Mouse (Mus musculus) natural killer cell, adult 2 months (primary cell): Measurements from ENCODE around the gene Clec18a.
"Not testable (repeated sequence)": the region's sequence is repeated elsewhere in the genome, so short reads cannot be mapped to it uniquely, and the experiment has no call there.

Experiments used
- DNase-seq, 2 experiments: peaks; one replicate each; pipeline ENCODE4 v3.0.0; 2022; ENCODE audit warnings: low spot score in 2 of 2

Clec18a gene

DNA sequence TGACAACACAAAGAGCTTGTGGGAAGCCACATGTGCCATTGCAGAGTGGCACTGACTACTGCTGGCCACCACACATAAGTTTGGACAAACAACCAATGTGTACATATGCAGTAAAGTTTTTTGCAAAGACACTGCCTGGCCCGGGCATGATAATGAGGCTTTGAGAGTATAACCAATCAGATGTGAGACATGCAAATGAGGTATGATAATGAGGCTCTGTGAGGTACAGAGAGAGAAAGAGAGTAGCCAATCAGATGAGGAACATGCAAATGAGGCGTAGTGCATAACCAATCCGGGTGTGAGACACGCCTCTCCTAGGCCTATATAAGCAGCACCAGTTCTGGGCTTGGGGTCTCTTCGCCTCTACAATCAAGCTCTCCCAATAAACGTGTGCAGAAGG is at the start of gene Clec18a:
Clec18a (minus strand) TSS at position 101 of the 400 bp plus-strand sequence.
- DNase-seq = not testable (repeated sequence)

DNA sequence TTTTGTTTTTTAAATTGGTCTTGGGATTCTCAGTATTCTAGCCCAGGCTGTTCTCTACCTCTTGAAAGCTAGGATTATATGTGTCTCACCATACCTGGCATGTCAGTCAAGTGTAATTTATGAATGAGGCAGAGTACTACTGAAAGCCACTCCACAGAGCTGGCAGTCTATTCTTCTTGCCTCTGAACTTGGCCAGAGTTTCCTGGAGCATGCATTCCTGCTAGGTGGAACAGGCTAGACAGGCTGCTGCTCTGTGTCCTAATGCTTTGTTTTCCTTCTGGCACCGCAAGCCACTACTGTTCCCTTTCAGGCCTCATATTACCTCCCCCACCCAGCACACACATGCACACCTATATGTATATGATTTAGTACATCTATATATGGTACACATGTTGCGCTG is 38.5 kb upstream of the Clec18a start:
- DNase-seq = no peak

DNA sequence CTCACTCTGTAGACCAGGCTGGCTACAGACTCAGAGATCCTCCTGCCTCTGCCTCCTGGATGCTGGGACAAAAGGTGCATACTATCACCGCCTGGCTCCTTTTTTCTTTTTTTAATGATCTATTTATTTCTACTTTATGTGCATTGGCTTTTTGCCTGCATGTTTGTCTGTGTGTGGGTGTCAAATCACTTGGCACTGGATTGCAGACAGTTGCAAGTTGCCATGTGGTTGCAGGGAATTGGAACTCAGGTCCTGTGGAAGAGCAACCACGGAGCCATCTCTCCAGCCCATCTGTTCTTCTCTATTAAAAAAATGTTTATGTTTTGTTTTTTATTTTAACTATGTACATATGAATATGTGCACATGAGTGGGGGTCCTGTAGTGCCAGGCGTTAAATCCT is 27.3 kb upstream of the Clec18a start:
- no peak for DNase-seq

DNA sequence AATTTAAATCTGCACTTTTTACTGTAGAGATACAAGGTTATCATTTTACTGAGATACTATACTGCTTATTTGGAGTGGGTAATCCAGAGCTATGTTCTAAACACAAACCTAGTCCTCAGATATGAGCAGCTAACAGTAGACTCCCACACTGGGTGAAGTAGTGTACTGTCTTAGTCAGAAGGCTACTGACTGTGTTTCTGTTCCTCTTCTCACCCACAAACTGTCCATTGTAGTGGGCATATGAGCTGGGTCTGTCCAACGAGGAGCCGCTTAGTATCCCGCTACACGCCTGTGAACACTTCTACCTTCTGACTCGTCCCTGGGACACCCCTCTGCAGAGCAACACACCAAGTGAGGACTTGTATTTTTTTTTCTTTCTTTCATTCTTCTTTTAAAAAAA is 22.7 kb upstream of the Clec18a start:
- DNase-seq = no peak

DNA sequence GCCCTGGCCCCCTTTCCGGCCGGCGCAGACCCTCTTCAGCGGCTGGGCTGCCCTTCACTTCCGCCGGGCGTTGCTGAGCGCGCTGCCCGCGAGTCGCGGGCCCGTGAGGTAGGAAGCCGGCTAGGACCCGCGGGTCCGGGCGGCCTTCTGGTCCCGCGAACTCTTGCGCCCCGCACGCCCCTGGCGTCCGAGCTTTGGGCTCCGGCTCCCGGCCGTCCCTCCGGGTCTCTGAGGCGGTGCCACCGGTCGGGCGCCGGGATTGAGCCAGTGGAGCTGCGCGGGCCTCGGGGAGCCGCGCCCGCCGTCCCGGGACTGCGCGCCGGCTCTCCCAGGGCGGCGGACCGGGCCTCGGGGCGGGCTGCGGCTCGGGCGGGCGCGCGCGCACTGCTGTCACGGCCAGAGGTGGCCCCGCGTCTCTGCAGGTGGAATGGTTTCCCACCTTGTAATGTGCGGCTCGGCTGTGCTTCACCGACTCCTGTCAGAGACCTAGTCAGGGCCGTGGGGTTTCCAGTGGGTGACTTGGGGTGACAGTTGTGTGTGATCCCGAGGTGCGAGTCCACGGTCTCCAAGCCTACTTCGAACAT is 2.6 kb upstream of the Clec18a start:
- peak in 1 of 2 experiments; percentile 39 for DNase-seq

DNA sequence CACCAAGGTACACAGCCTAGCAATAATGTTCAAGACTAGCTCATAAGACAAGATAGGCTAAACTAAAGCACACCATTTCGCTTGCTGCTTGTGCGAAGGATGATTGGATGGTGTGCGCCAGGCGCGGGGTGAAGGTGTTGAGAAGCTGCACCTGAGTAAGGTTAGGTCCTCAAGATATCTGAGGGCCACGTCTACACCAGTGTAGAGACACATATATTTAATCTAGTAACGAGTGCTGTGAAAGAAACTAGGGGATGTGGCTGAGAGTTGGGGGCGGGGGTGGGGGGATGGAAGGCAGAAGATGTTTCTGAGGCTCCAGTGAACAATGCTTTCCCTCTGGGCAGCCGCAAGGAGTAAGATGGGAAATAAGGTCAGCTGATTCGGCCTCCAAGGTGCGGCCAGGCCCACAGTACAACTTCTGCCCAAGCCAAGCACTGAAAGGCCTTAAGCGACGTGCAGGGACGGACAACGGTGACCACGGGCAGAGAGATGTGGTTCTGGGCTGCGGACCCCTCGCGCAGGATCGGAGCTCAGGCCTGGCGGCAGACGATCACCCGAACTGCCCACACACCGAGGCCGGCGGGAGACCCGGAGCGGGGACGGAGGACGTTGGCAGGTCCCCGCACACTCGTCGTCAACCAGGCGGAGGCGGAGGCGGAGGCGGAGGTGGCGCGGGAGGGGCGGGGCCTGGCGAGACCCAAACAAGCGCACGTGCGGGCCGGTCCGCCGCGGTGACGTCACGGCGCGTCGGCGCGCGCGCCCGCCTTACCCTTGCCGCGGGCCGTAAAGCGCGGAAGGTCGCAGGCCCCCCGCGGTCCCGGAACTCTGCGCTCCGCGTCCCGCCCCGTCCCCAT is 1.9 kb upstream of the Clec18a start, which contains the start of gene Pdpr:
Pdpr (plus strand) TSS at position 766 of the 854 bp plus-strand sequence.
- DNase-seq = peak; percentile 88 to 92

DNA sequence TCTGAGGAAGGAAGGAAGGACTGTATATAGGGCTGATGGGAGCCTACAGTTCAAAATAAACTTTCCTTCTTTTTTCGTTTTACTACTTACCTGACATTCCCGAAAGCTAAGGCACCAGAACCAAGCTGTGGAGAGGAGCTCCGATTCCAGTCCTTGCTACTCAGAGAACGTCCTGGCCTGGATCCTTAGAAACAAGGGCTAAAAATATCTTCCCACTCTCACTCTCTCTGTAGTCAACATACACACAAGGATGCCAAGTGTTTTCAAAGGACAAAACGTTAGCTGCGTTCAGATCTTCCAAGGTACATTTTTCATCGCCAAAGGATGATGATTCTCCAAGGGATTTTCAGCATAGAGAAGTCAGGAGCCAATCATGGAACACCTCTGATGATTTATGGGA is 520 bp downstream of the Clec18a start:
- no peak for DNase-seq

DNA sequence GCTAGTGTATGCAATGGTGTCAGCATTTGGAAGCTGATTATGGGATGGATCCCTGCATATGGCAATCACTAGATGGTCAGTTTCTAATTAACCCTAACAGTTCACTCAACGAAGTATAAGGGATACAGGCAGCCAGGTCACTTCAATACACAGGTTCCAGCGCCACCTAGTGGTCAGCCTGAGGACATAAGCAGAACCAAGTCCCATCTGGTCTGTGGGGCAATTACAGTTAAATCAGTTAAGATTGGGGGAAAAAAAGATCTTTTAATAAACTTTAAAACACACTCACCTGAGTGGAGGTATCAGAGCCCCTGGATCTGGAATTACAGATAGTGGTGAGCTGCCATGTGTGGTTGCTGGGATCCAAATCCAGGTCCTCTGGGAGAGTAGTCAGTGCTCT is 2.1 kb downstream of the Clec18a start:
- DNase-seq = peak; percentile 61 to 78

DNA sequence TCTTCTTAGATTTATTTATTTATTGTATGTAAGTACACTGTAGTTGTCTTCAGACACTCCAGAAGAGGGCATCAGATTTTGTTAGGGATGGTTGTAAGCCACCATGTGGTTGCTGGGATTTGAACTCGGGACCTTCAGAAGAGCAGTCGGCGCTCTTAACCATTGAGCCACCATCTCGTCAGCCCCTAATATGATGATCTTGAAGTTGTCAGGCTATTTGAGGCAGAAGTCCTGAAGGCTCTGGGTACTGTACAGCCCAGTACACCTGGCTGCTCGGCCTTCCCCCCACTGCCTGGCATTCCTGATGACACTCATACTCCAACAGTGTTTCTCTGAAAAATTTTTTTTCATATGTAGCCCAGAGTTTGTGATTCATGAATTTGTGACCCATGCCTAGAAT is 8.3 kb downstream of the Clec18a start:
- not testable (repeated sequence) for DNase-seq

DNA sequence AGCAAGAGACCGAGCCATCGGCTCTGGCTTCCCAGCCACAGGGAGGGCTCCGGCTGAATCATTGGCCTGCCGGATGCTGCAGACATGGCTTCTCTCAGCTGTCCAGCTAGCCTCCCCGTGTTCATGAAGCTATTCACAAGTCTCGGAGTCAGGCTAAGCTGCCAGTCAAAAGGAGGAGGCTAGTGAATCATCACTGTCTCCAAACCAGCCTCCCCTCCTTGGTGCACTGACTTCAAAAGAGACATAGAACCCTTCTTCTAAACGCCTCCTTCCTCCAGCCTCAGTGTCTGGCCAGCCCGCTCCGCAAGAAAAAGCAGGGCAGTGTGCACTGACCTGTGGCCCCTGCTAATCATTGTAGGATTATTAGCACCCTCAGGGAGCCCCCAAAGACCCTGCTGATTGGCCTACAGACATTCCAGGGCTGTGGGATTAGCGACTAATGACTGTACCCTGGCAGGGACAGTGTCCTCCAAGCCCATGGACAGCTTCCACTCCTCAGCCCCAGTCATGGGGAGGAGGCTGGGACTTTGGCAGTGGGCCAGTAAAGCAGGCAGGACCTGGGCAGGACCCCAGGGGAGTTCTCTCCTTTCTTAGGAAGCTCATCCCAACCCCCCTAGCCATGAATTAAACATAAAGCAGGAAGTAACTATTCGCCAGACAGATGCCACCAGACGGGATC is 10.5 kb downstream of the Clec18a start:
- DNase-seq = no peak

DNA sequence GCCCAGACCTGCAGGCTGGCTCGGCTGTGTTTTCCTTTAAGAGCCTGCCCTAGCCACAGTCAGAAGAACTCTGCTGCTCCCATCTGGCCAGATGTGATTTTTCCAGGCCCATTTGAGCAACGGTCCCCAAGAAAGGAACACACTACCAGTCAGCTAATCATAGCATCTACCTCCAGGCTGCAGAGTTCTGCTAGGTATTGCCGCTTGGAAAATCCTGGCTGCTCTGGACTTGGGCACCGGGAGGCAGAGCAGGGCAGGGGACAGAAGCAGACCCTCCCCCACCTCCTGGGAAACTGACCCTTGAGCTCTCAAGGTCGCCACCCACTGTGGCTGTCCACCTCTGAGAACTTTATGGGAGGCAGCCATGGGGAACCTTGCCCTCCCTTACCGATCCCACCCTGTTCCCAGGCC is 12.4 kb downstream of the Clec18a start:
- no peak for DNase-seq

DNA sequence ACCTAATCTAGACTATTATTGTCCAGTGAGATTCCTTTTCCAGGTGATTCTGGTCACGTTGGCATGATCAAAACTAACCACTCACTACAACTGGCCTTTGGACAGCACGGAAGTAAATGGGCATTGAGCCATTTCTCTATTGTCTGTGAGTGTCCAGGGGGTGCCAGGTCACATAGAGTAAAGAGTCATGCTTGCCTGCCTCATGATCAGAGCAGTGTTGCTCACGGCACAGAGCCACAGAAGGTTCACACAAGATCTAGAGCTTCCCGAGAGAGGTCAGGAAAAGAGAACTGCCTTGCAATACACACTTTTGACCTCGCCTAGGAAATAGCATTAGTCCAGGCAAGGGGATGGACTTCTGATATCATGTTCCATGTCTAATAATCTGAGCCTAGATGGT is 12.8 kb downstream of the Clec18a start:
- no peak for DNase-seq

DNA sequence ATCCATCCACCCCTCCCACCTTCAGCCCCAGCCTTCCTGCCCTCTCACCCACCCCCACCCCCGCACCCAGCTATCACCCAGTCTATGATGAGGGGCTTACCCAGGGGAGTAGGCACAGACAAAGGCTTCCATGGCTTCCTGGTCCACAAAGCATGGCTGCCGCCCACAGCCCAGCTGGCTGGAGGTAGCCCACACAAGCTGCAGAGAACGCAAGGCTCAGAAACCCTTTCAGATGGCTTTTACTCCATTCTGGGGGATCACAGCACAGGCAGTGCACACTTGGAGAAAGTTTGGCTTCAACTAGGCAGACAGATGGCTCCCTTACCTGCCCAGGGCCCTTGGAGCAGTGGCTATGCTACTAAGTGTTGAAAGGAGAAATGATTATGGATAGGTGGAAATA is 16.3 kb downstream of the Clec18a start:
- DNase-seq = no peak

DNA sequence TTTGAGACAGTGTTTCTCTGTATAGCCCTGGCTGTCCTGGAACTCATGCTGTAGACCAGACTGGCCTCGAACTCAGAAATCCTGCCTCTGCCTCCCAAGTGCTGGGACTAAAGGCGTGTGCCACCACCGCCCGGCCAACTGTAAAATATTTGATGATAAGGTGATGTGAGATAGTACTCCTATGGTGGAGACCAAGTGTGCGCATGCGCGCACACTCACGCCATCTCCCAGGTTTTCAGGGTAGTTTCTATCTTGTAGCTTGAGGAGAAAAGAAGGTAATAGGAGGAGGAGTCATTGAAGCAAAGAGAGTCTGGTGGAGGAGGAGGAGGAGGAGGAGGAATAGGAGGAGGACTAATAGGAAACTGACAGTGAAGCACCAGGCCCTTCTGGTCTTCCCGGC is 23.6 kb downstream of the Clec18a start:
- not testable (repeated sequence) for DNase-seq

DNA sequence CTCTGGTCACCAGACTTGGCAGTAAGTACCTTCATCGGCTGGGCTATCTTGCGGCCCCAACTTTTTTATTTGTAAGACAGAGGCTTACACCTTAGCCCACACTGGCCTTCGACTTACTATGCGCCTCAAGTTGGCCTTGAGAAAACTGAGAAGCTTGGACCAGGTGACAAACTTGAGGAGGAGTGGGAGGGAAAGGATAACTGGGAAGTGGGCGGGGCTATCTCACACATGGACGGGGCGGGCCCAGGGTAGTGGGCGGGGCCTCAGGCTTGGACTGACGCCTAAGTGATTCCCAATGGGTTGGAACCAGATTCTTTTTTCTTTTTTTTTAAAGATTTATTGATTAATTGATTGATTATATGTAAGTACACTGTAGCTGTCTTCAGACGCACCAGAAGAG is 24.8 kb downstream of the Clec18a start:
- no peak for DNase-seq

DNA sequence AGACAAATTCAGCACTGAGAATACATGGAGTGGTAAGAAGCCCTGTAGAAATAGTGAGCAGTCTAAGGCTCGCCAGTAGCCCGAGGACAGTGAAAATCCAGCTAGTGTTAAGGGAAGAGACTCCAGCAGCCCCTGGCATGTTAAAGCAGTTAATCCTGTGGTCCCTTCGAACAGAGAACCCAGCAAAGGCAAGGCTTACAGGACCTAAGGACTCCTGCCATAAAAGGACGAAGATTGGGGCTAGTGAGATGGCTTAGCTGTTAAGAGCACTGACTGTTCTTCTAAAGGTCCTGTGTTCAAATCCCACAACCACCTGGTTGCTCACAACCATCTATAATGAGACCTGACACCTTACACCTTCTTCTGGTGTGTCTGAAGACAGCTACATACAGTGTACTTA is 25.9 kb downstream of the Clec18a start:
- no peak for DNase-seq

DNA sequence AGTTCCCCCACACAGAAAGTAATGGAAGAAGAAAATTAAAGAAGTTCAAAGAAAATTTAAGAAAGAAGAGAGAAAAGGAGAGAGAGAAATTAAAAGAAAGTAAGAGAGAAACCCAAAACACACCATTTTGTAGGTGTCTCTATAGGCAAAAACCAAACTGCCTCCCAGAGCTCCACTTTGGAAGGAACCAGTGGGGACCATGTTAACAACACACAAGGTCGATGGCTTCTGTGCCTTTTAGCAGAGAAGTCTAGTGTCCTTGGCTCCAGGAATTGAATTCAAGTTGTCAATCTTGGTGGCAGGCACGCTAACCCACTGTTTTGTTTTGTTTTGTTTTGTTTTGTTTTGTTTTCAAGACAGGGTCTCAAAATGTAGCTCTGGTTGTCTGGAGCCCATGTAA is 29.3 kb downstream of the Clec18a start:
- DNase-seq = no peak

DNA sequence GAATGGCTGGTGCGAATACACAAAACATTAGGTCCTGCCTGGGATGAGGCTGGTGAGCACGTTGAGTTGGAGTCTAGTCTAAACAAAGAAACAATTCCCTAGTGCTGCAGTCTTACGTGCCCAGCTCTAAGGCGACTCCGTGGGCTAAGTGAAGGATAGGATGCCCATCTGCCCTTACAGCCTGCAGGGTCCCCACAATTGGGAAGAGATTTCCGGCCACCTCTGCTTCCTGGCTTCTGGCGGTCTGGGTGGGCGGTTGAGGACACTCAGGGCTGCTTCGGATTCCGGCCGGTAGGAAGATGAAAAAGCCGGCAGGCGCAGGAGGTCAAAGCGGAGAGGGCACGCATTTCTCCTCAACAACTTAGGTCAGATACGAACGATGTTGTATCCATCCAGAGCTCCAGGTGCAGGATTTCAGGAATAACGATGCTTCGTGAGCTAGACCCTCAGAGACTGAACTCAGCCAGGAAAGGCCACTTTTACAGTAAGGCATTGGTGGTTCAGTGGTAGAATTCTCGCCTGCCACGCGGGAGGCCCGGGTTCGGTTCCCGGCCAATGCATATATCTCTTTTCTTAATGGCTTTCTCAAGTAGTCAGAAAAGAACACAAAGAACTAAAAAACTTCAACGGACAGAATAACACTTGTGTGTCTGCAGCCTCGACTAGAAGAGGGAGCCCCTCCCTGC is 30.0 kb downstream of the Clec18a start:
- peak; percentile 81 to 87 for DNase-seq

DNA sequence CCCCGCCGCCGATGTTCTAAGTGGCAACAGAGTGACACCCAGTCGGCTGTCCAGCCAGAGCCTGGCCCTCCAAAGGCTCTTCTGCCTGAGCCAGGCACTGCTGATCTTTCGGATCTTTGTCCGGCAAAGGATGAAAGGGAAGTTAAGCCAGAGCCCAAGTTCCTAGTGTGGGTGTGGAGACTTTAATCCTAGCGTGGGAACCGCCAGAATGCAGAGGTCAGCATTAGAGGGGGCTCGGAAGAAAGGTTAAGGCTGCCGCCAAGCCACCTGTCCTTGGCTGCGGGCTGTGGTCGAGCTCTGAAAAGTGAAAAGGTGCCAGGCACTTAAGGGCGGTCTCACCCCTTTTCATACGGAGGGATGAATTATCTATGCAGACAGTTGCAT is 30.5 kb downstream of the Clec18a start:
- peak in 1 of 2 experiments; percentile 16 for DNase-seq

DNA sequence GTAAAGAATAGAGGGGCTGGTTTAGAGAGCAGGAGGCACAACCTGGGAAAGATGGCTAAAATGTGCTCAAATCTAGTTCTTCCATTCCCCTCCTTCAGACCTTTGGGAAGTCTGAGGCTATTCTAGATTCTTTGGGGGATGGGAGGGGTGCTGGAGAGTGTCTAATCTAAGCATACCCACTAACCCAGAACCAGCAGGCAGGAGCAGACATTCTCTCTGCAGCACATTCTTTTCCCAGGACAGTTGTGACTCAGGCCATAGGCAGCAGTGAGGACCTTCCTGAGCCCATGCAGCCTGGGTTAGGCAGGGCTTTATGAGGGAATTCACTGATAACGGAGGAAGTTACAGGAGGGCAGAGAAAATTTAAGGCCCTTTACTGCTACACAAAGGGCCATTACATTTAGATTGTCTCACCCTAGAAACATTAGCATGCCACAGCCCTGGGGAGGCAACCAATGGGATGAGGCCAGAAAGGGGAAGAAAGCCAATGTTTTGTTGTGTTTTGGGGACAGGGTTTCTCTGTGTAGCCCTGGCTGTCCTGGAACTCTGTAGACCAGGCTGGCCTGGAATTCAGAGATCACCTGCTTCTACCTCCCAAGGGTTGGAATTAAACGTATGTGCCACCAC is 33.2 kb downstream of the Clec18a start:
- no peak for DNase-seq

DNA sequence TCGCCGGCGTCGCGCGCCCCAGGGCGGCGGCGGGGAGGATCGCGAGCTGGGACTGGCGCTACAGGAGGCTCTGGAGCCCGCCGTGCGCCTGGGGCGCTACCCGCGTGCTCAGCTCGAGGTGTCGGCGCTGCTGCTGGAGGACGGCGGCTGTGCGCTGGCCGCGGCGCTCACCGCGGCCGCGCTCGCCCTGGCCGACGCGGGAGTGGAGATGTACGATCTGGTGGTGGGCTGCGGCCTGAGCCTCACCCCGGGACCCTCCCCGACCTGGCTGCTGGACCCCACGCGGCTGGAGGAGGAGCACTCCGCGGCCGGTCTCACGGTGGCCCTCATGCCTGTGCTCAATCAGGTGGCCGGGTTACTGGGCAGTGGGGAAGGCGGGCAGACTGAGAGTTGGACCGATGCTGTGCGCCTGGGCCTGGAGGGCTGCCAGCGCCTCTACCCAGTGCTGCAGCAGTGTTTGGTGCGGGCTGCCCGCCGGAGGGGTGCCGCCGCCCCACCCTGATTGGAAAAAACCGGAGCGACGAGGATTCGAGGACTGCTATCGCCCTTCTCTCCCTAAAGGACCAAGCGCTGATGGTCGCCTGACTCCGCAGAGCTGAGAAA is 35.4 kb downstream of the Clec18a start:
- no peak for DNase-seq
